Mouse (Mus musculus) heart, postnatal 14 days (tissue): ENCODE results near the gene Crlf2. TPM values are rescaled to one million over a fixed set of nuclear protein-coding genes. Genes with fewer than 3 reads are reported as not detected.
A peak's percentile ranks its signal among the peaks of the same experiment; 100 is the strongest.

Source experiments
- DNase-seq, 2 experiments: peaks; one replicate each; pipeline ENCODE4 v3.0.0; 2021 to 2022
- intact Hi-C: fragments of 180-260 bp; cut with DNase I; formaldehyde crosslinking; loops from one replicate; pipeline ENCODE4 v1.15.1; 2025
- total RNA-seq, 2 experiments: library from RNA; stranded (reverse); gene quantifications; 2 replicates each; pipeline ENCODE4 v1.2.3; 2021

The Crlf2 gene
- total RNA-seq, 2 experiments from 2014 or later = 10.3 to 11.7 TPM

- no peak for DNase-seq
- intact Hi-C loops = loop anchor here (10.0 kb wide), 1 partner anchor 374 kb away; the partner anchor contains the start of gene Gm15446
These were observed 7.6 kb downstream of the Crlf2 start for GRCm38 (mm10) chr5:109551041-109551765.

GRCm38 (mm10) chr5:109550225-109550935 is 8.4 kb downstream of the Crlf2 start:
- DNase-seq = no peak
- intact Hi-C loops = loop anchor here (10.0 kb wide), 1 partner anchor 374 kb away; the partner anchor contains the start of gene Gm15446

- intact Hi-C loops = loop anchor here (1.0 kb wide), 1 partner anchor 47 kb away; no protein-coding TSS in a partner anchor
- DNase-seq = peak in 1 of 2 experiments; percentile 45
These were observed 10.1 kb downstream of the Crlf2 start for GRCm38 (mm10) chr5:109548712-109549111.

- intact Hi-C loops = no loop called here
These were observed 11.7 kb downstream of the Crlf2 start for GRCm38 (mm10) chr5:109547112-109547511.

GRCm38 (mm10) chr5:109509679-109510078 is 49.1 kb downstream of the Crlf2 start:
- intact Hi-C loops = loop anchor here (5.0 to 10.0 kb wide), 2 partner anchors 88 to 515 kb away; no protein-coding TSS in a partner anchor
- DNase-seq = no peak

More at GRCm38 (mm10) chr5:109547112-109547511, 11.7 kb downstream of the Crlf2 start:
- no peak for DNase-seq

- intact Hi-C loops = loop anchor here (5.0 to 10.0 kb wide), 2 partner anchors 91 to 518 kb away; no protein-coding TSS in a partner anchor
These were observed 52.1 kb downstream of the Crlf2 start for GRCm38 (mm10) chr5:109506729-109507128.

More at GRCm38 (mm10) chr5:109506729-109507128, 52.1 kb downstream of the Crlf2 start:
- DNase-seq = peak in 1 of 2 experiments; percentile 5

Other genes starting within 250 kb of the Crlf2 start
- not detected for gene Vmn2r16, start 228.8 kb downstream of the Crlf2 start, total RNA-seq
- not detected for gene Vmn2r17, start 139.3 kb downstream of the Crlf2 start, total RNA-seq
- gene 5430403G16Rik, start 132.0 kb upstream of the Crlf2 start, total RNA-seq = under 1 TPM; 0.24 to 0.31 TPM
- 1 to 10 TPM; 1.9 to 2.7 TPM for gene 4930522L14Rik, start 192.9 kb upstream of the Crlf2 start, total RNA-seq